Mouse (Mus musculus) kidney, embryonic 15.5 days (tissue): ENCODE measurements at regions not wholly inside any gene's neighbourhood (a gene's known extent, or its start where the extent isn't known, plus 50 kb on each side); places are given as distances from the start of the nearest gene placed in this dataset.

Experiments
- ATAC-seq: fragments of 200-750 bp; cut with Nextera tagmentation; replicated peaks from 2 replicates; pipeline ENCODE4 v1.8.0; 2017; ENCODE audit warnings: moderate TSS enrichment; ENCODE audit not compliant: low FRiP score
- H3K27ac ChIP-seq: fragments of 300-500 bp; sonication (generic); 2 replicates; pipeline ENCODE4 v1.5.1; 2015; ENCODE audit warnings: mild to moderate bottlenecking, inconsistent platforms
- H3K27me3 ChIP-seq: fragments of 300-500 bp; sonication (generic); 2 replicates; pipeline ENCODE4 v1.6.1; 2015; ENCODE audit warnings: inconsistent platforms
- H3K36me3 ChIP-seq: fragments of 300-500 bp; sonication (generic); 2 replicates; pipeline ENCODE4 v1.6.1; 2015; ENCODE audit warnings: inconsistent platforms
- H3K4me1 ChIP-seq: fragments of 300-500 bp; sonication (generic); 2 replicates; pipeline ENCODE4 v1.6.1; 2015; ENCODE audit warnings: inconsistent platforms
- H3K4me2 ChIP-seq: fragments of 300-500 bp; sonication (generic); 2 replicates; pipeline ENCODE4 v1.6.1; 2015; ENCODE audit warnings: moderate library complexity, mild to moderate bottlenecking, inconsistent platforms
- H3K4me3 ChIP-seq: fragments of 300-500 bp; sonication (generic); replicated peaks from 2 replicates; pipeline ENCODE4 v1.5.1; 2015; ENCODE audit warnings: mild to moderate bottlenecking, inconsistent platforms
- H3K9ac ChIP-seq: fragments of 300-500 bp; sonication (generic); 2 replicates; pipeline ENCODE4 v1.6.1; 2015; ENCODE audit warnings: mild to moderate bottlenecking, inconsistent platforms
- H3K9me3 ChIP-seq: fragments of 300-500 bp; sonication (generic); replicated peaks from 2 replicates; pipeline ENCODE4 v1.6.1; 2016; ENCODE audit warnings: inconsistent platforms
- WGBS: fragments of 180-500 bp; shearing (Covaris S2); methylation state at CpG from one replicate; pipeline ENCODE4 v1.1.7; 2015; ENCODE audit warnings: mixed read lengths; 5-methylcytosine and 5-hydroxymethylcytosine counted together

DNA sequence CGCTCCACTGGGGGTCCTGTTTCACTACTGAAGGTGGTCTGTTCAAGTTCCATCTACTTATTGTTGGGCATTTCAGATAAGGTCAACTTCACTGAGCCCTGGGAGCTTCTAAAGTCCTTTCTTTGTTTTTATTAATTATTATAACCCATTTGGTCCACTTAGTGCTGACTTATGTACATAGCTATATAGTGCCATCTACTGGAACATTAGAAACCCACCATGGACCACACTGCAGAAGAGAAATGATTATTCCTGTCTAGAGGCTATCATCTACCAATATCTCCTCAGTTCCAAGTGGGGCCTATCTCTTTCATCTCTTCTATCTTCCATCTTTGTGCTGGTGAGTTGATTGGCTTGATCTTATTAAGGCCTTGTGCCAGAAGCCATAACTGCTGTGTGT, 294.8 kb downstream of the Gm9008 start:
- no peaks in the 10 kb centered on the region for H3K4me1 ChIP-seq
- peak; percentile 66; the same call in 1 of the 2 replicates for ATAC-seq
- 87% methylated on average over 1 of the region's 1 CpGs for WGBS
- no peaks in the 10 kb centered on the region for H3K27me3 ChIP-seq
- no peak overlapping the region for H3K9ac ChIP-seq
- no peak overlapping the region for H3K4me3 ChIP-seq
- no peaks in the 10 kb centered on the region for H3K9me3 ChIP-seq
- H3K27ac ChIP-seq, result no peak overlapping the region
- no peaks in the 10 kb centered on the region for H3K36me3 ChIP-seq
- H3K4me2 ChIP-seq, result no peak overlapping the region
